Mouse (Mus musculus): ENCODE data around the gene Slc12a3. TPM values are rescaled to one million over a fixed set of nuclear protein-coding genes. Genes with fewer than 3 reads are reported as not detected.

Gene Slc12a3
- total and polyA plus RNA-seq, 3 experiments: 0.16 to 0.39 (median 0.39) TPM

- Histone ChIP-seq H3K36me3 (ENCODE audit: control insufficient read depth, insufficient read depth, low read length) (peaks cover 49% of the 10 kb centered on the region), H3K4me1 (ENCODE audit: control insufficient read depth, insufficient read depth, low read length) (peaks cover 5% of the 10 kb centered on the region), H3K4me3 (no peak overlapping the region), H3K27ac (no peak overlapping the region), H3K27me3 (ENCODE audit: control insufficient read depth, insufficient read depth, low read length) (no peaks in the 10 kb centered on the region), H3K79me2 (replicated peaks; ENCODE audit: control insufficient read depth, insufficient read depth, low read length) (peaks cover 6% of the 10 kb centered on the region; the same call in 1 of the 2 replicates), H3K9ac (ENCODE audit: low read depth, low read length) (no peak overlapping the region)
- 87% methylated on average over 6 of the region's 6 CpGs for WGBS
- no peak for TF ChIP-seq EP300 (IDR thresholded peaks at IDR 0.05; ENCODE audit: insufficient read depth, low read depth, low read length)
- TF ChIP-seq POLR2A (IDR thresholded peaks at IDR 0.05; ENCODE audit: insufficient read depth, low read depth, low read length): no peak
- no peak for TF ChIP-seq CTCF (IDR thresholded peaks at IDR 0.05)
- no peak for DNase-seq
- intact Hi-C loops (cut with DNase I): no loop called here
Measured at GRCm38 (mm10) chr8:94390429-94390828, 61.4 kb downstream of the Slc12a3 start.

DNA sequence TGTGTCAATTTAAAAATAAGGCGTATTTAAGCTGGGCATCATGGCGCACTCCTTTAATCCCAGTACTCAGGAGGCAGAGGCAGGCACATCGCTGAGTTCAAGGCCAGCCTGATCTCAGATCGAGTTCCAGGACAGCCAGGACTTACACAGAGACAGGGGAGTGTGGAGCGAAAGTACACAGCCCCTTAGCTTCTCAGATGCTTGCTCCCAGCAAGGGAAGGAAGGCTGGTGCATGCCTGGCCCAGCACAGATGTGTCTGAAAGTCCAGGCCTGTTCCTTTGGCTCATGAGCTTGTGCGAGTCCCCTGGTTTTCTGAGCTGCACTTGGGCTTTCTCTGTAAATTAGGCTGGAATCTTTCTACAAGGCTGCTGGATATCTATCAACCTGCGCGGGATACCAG lies 61.9 kb downstream of the Slc12a3 start:
- peaks cover 4% of the 10 kb centered on the region for H3K4me1 ChIP-seq (ENCODE audit: control insufficient read depth, insufficient read depth, low read length)
- H3K79me2 ChIP-seq (replicated peaks; ENCODE audit: control insufficient read depth, insufficient read depth, low read length): peaks cover 6% of the 10 kb centered on the region; the same call in 1 of the 2 replicates
- DNase-seq: no peak
- H3K27me3 ChIP-seq (ENCODE audit: control insufficient read depth, insufficient read depth, low read length): no peaks in the 10 kb centered on the region
- H3K4me3 ChIP-seq: no peak overlapping the region
- 98% methylated on average over 8 of the region's 8 CpGs for WGBS
- no peak overlapping the region for H3K9ac ChIP-seq (ENCODE audit: low read depth, low read length)
- no peak overlapping the region for H3K27ac ChIP-seq
- TF ChIP-seq CTCF (IDR thresholded peaks at IDR 0.05) (no peak), EP300 (IDR thresholded peaks at IDR 0.05; ENCODE audit: insufficient read depth, low read depth, low read length) (no peak), POLR2A (IDR thresholded peaks at IDR 0.05; ENCODE audit: insufficient read depth, low read depth, low read length) (no peak)
- intact Hi-C loops (cut with DNase I): no loop called here
- peaks cover 51% of the 10 kb centered on the region for H3K36me3 ChIP-seq (ENCODE audit: control insufficient read depth, insufficient read depth, low read length)

DNA sequence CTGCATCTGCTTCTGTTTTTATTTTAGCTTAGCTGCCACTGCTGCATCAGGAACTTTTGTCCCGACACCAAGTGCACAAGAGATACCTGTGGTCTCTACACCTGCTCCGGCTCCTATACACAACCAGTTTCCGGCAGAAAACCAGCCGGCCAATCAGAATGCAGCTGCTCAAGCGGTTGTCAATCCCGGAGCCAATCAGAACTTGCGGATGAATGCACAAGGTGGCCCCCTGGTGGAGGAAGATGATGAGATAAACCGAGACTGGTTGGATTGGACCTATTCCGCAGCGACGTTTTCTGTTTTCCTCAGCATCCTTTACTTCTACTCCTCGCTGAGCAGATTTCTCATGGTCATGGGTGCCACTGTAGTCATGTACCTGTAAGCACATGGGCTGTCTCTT lies 63.1 kb downstream of the Slc12a3 start:
- TF ChIP-seq CTCF (IDR thresholded peaks at IDR 0.05): peak; percentile 70
- TF ChIP-seq EP300 (IDR thresholded peaks at IDR 0.05; ENCODE audit: insufficient read depth, low read depth, low read length): no peak
- no peaks in the 10 kb centered on the region for H3K27me3 ChIP-seq (ENCODE audit: control insufficient read depth, insufficient read depth, low read length)
- H3K4me3 ChIP-seq: no peak overlapping the region
- intact Hi-C loops (cut with DNase I): no loop called here
- peaks cover 53% of the 10 kb centered on the region for H3K36me3 ChIP-seq (ENCODE audit: control insufficient read depth, insufficient read depth, low read length)
- peaks cover 6% of the 10 kb centered on the region for H3K4me1 ChIP-seq (ENCODE audit: control insufficient read depth, insufficient read depth, low read length)
- WGBS: 80% methylated on average over 12 of the region's 12 CpGs
- H3K27ac ChIP-seq: no peak overlapping the region; the same call in 1 of the 2 replicates
- peak; percentile 54 to 64 for DNase-seq
- peaks cover 4% of the 10 kb centered on the region; the same call in 1 of the 2 replicates for H3K79me2 ChIP-seq (replicated peaks; ENCODE audit: control insufficient read depth, insufficient read depth, low read length)
- H3K9ac ChIP-seq (ENCODE audit: low read depth, low read length): no peak overlapping the region

DNA sequence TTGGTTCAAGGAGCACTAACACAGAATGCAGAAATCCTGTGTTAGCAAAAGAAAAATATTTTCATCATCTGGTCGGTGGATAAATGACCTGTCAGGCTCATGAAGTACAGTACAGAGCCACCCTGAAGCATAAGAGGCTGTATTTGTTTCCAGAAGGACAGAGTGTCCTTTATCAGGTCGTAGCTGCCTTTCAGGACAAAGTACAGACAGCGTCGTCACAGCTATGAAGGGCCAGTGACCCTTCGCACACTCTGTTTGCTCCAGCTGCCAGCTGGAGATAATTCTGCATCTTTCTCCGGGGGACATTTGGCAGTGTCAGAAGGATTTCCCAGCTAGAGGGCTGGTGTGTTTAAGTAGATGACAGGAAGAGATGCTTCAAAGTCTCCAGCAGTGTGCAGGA lies 63.6 kb downstream of the Slc12a3 start:
- H3K4me1 ChIP-seq (ENCODE audit: control insufficient read depth, insufficient read depth, low read length): peaks cover 7% of the 10 kb centered on the region
- 0 out of 2 replicates have a peak, but pooled peaks have one; percentile 33 for TF ChIP-seq EP300 (IDR thresholded peaks at IDR 0.05; ENCODE audit: insufficient read depth, low read depth, low read length)
- TF ChIP-seq CTCF (IDR thresholded peaks at IDR 0.05): no peak
- TF ChIP-seq POLR2A (IDR thresholded peaks at IDR 0.05; ENCODE audit: insufficient read depth, low read depth, low read length): 0 out of 2 replicates have a peak, but pooled peaks have one; percentile 29
- WGBS: 23% methylated on average over 6 of the region's 6 CpGs
- no peak for DNase-seq
- intact Hi-C loops (cut with DNase I): no loop called here
- no peak overlapping the region for H3K9ac ChIP-seq (ENCODE audit: low read depth, low read length)
- no peak overlapping the region for H3K4me3 ChIP-seq
- peaks cover 4% of the 10 kb centered on the region; the same call in 1 of the 2 replicates for H3K79me2 ChIP-seq (replicated peaks; ENCODE audit: control insufficient read depth, insufficient read depth, low read length)
- H3K36me3 ChIP-seq (ENCODE audit: control insufficient read depth, insufficient read depth, low read length): peaks cover 53% of the 10 kb centered on the region
- H3K27ac ChIP-seq: peak overlapping the region; percentile 43; the same call in 1 of the 2 replicates
- H3K27me3 ChIP-seq (ENCODE audit: control insufficient read depth, insufficient read depth, low read length): no peaks in the 10 kb centered on the region

GRCm38 (mm10) chr8:94395851-94396540 lies 67.0 kb downstream of the Slc12a3 start:
- Histone ChIP-seq H3K27me3 (ENCODE audit: control insufficient read depth, insufficient read depth, low read length) (no peaks in the 10 kb centered on the region), H3K27ac (no peak overlapping the region), H3K79me2 (replicated peaks; ENCODE audit: control insufficient read depth, insufficient read depth, low read length) (no peaks in the 10 kb centered on the region), H3K9ac (ENCODE audit: low read depth, low read length) (no peak overlapping the region), H3K4me1 (ENCODE audit: control insufficient read depth, insufficient read depth, low read length) (peaks cover 5% of the 10 kb centered on the region), H3K36me3 (ENCODE audit: control insufficient read depth, insufficient read depth, low read length) (peaks cover 31% of the 10 kb centered on the region), H3K4me3 (no peak overlapping the region)
- intact Hi-C loops (cut with DNase I): loop anchor here (2.0 to 5.0 kb wide), 2 partner anchors 65 to 91 kb away; no protein-coding TSS in a partner anchor
- no peak for DNase-seq
- WGBS: 80% methylated on average over 6 of the region's 6 CpGs
- no peak for TF ChIP-seq CTCF (IDR thresholded peaks at IDR 0.05)
- TF ChIP-seq POLR2A (IDR thresholded peaks at IDR 0.05; ENCODE audit: insufficient read depth, low read depth, low read length): no peak
- TF ChIP-seq EP300 (IDR thresholded peaks at IDR 0.05; ENCODE audit: insufficient read depth, low read depth, low read length): no peak
